Mouse (Mus musculus): Measurements from ENCODE around the gene H2-DMa.

GRCm38 (mm10) chr17:34164202-34164895, 45.0 kb downstream of the H2-DMa start:
- peak; percentile 43; the same call in 1 of the 2 replicates for TF ChIP-seq CTCF (IDR thresholded peaks at IDR 0.05; ENCODE audit: borderline replicate concordance, control insufficient read depth, extremely low read depth, insufficient read depth, low read length, poor library complexity)
- TF ChIP-seq POLR2A (IDR thresholded peaks at IDR 0.05; ENCODE audit: control insufficient read depth, extremely low read depth, insufficient read depth, low read length, poor library complexity) = no peak
